Mouse (Mus musculus) hematopoietic multipotent progenitor cell, adult 10-12 weeks (in vitro differentiated cells): ENCODE measurements around the gene Pclaf. TPM values are rescaled to one million over a fixed set of nuclear protein-coding genes. Genes with fewer than 3 reads are reported as not detected.

Experiments
- polyA plus RNA-seq: library from polyadenylated mRNA; stranded (reverse); fragments of >175 nt; gene quantifications from 2 replicates; pipeline ENCODE4 v1.2.3, GENCODE M21; 2012; ENCODE audit warnings: low replicate concordance

Gene Pclaf
- polyA plus RNA-seq: 0.84 and 1.4 TPM in 2 replicates

DNA sequence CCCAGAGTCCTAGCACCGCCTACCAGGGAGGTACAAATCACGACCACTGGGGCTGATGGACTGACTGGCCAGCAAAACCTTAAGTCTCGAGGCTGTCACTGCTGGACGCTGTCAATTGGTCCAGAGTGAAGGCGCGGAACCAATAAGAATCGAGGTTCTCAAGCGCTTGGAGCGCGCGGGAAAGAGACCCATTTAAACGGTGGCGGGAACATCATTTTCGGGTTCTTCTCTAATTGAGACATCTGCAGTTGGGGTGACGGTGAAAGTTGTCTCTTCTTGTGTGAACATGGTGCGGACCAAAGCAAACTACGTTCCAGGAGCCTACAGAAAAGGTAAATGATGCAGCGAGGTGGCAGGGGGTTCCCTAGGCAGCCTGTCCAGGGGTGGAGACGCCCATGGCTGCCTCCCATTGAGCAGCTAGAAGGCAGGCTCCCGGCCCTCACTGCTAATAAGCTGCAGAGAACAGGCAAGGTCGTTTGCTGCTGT, at the start of gene Pclaf:
Gene Pclaf, plus strand, starts transcription at position 95 of the 486 bp plus-strand sequence.

DNA sequence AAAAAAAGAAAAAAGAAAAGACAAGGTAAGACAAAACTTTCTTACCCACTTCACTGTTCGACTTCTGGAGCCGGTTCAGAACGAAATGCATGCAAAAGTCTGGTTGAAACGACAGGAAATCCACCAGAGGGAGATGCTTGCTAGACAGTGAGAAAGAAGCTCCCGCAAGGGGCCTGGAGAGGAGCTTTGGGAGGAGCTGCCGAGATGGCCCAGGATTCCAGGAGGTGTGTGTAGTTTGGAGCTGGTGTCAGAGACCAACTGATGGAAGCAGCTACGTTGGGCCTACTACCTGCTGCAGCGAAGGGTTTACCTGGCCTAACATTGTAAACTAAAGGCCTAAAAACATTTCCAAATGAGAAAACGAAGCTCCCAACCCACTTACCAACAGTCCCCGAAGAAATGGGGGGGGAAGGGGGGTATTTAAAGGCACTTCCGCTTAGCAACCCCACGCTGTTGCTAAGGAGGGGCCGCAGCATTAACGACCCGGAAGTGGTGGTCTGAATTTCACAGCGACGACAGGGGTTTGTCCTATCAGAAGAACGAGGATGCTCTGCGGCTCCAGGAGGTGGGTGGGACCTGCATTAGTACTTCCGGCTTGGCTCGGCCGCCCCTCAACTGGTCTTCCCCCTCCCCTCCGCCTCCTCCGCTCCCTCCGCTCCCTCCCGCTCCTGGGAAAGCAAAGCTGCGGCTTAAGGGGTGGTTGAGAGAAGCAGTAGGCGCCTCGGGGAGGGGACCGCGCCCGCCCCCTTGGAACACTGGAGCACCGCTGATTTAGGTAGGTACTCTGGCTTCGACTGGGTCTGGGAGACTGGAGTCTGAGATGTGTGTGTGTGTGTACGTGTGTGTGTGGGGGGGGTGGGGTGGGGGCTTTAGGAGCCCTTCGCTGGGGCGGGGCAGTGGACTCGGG, 18.6 kb downstream of the Pclaf start, which contains the start of the genes Trip4 and Csnk1g1:
Gene Trip4, minus strand, starts transcription at position 401 of the 907 bp plus-strand sequence.
Gene Csnk1g1, plus strand, starts transcription at position 531 of the 907 bp plus-strand sequence.

Other genes starting within 250 kb of the Pclaf start
- 74.6 and 178 TPM in 2 replicates for gene Oaz2, start 222.2 kb upstream of the Pclaf start, polyA plus RNA-seq
- gene Zfp609, start 62.7 kb upstream of the Pclaf start, polyA plus RNA-seq: 10.9 and 38.0 TPM in 2 replicates
- 3.0 and 3.7 TPM in 2 replicates for gene Trip4, start 18.6 kb downstream of the Pclaf start, polyA plus RNA-seq
- gene Csnk1g1, start 18.7 kb downstream of the Pclaf start, polyA plus RNA-seq: 16.4 and 31.7 TPM in 2 replicates
- gene Ppib, start 170.0 kb downstream of the Pclaf start, polyA plus RNA-seq: 32.6 and 166 TPM in 2 replicates
- gene Snx22, start 179.5 kb downstream of the Pclaf start, polyA plus RNA-seq: 2.4 and 13.5 TPM in 2 replicates
- gene Snx1, start 236.3 kb downstream of the Pclaf start, polyA plus RNA-seq: 162 and 365 TPM in 2 replicates
- gene Ciao2a, start 236.4 kb downstream of the Pclaf start, polyA plus RNA-seq: 4.9 and 14.4 TPM in 2 replicates